Mouse (Mus musculus): ENCODE measurements at regions not wholly inside any gene's neighbourhood (a gene's known extent, or its start where the extent isn't known, plus 50 kb on each side); places are given as distances from the start of the nearest gene placed in this dataset.
"Not testable (repeated sequence)": the region's sequence is repeated elsewhere in the genome, so short reads cannot be mapped to it uniquely, and the experiment has no call there.

- no peak for DNase-seq (ENCODE audit: low spot score)
Observed at GRCm38 (mm10) chr3:40179726-40180317, 351.3 kb upstream of the Intu start.

DNA sequence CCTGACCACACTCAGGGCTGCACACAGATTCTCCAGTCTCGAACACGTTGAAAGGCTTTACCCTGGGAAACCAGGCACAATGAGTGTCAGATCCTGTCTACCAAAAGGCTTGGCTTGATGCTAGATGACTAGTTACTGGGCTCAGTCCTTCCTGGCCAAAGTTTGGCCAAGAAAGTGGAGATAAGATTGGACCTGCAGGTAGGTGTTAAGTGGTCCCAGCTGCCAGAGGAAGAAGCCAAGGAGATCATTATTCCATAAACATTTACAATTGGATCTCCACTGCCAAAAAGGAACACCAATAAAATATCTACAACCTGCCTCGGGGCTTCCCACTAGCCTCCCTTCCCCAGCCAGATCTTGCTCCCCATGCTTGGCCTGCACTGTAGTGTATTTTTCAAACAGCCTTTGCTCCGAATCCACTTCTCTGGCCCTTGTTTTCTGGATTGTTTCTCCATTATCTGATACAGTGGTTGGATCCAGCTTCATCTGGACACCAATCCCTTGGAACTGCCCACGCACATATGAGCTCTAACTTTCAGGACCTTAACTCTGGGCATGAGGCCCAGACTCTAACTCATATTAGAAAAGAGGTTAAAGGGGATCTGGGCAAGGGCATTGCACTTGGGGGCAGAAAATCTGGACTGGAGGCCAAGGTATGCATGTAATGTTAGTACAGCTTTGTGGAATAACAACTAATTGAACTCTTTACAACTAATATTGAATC, 345.3 kb upstream of the Intu start:
- DNase-seq (ENCODE audit: low spot score): no peak

DNA sequence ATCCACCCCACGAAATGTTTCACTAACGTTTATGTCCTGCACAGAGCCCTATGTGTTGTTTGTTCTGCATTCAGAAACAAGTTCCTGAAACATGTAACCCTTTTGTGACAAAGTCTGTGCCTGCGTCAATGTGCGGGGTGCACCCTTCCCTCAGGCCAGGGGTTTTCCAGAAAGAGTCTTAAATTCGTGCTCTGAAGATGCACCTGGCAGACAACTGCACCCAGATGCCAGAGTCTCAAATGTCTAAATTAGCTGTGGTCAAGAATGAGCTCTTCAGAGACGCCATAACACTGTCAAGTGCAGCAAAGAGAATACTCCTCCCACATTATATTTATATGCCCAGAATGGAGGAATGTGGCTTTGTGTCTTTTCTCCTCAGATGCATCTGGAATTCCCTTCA, 341.6 kb upstream of the Intu start:
- no peak for DNase-seq (ENCODE audit: low spot score)

- DNase-seq (ENCODE audit: low spot score): no peak
Observed at GRCm38 (mm10) chr3:40190024-40190423, 341.1 kb upstream of the Intu start.

GRCm38 (mm10) chr3:40200174-40200573, 330.9 kb upstream of the Intu start:
- DNase-seq (ENCODE audit: low spot score): no peak

DNA sequence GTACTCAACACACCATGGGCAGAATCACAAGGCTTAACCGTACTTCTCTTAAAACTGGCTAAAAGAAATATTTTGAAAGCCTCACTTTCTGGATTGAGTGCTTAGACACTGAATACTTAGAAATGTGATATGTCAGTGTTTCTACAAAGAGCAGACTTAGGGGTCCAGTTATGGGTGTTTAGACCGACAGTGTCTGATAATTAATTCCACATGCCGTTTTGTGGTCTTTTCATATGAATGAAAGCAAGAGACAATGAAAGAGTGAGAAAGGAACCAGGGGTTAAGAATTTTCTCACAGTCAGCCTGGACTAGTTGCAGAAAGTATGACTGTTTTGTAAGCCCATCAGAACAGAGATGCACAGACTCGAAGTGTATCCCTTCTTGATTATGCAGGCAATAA, 324.8 kb upstream of the Intu start:
- no peak for DNase-seq (ENCODE audit: low spot score)

DNA sequence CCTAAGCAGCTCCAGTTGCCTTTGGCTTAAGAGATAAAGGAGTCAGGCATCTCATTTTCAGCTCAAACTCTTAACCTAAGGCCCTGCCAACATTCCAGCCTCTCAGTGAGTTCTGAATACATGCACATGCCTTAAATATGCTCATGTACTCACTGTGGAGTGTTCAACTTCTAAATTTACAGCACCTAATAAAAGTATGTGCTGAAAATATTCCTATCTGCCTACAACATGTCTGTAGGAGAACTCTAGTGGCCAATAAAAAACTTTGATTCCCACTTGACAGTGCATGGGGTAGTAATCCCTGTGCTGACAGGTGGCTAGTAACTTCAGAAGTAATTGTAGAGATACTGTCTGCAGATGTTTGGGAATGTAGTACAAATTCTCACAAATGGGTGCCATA, 319.3 kb upstream of the Intu start:
- no peak for DNase-seq (ENCODE audit: low spot score)

DNA sequence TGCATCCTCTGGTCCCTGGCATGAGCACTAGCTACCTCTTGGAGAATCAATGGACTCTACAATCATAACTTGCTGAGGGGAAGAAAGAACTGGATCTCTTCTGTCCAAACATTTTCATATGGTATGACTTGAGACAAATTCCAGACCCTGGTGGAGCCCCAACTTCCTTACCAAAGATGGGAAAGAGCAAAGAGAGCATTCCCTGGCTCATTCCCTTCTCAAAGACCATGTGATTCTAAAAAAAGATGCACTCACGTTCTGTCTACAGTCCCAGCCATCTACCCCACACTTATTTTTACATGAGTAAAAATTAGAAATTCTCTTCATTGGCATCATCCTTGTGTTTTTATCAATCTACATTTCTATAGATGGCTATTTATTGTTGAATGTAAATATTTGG, 304.3 kb upstream of the Intu start:
- no peak for DNase-seq (ENCODE audit: low spot score)

- no peak for DNase-seq (ENCODE audit: low spot score)
Observed at GRCm38 (mm10) chr3:40243499-40244101, 287.5 kb upstream of the Intu start.

DNA sequence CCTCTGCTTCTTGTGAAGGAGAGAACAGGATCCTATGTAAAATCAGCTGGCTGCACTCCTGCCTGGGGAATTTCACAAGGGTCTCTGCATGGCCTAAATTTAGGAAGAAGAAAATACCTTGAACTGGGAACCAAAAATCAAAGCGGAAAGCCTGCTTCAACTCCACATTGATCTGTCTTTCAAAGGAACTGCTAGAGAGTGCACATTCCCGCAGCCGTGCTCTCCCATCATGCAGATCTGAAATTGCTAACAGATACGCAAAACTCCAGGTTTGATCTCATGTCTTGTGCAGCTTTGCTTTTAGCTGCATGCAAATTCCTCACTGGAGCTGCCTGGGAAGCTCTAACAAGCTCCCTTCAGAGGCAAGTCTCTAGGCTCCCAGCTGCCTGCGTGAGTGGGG, 276.7 kb upstream of the Intu start:
- DNase-seq (ENCODE audit: low spot score): no peak

GRCm38 (mm10) chr3:40262536-40262935, 268.6 kb upstream of the Intu start:
- DNase-seq (ENCODE audit: low spot score): no peak

DNA sequence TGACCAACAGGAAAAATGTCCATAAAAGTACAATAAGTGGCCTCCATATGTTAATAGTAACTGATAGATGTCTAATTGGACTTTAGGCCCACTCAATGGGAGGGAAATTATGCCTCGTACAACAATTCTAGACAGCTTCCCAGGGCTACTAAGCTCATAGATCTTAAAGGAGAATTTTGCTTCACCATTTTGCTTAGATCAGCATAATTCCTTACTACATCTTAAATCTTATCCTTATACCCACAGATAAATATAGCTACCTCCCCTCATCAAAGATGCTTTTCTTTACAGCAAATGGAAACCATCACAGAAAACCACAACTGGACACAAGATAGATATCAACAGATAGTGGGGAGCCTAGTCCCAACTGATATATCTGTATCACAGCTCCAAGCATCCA, 263.6 kb upstream of the Intu start:
- DNase-seq (ENCODE audit: low spot score): no peak

DNA sequence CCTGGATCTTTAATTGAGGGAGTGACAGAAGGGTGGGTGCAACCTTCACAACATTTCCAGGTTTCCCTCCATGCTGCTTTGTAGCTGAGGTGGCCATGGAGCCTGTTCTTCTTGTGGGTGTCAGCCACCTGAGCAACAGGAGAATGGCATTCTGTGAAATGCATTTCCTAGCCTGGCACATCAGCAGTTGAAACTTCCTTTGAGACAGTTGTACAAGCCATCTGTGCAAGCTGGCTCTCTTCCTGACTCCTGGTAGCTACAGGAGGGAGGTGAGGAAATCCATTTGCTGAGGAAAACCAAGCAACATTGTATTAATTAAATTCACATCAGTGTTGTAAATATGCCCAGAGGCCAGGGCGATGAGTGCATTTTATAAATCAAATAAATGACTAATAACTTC, 248.2 kb upstream of the Intu start:
- DNase-seq (ENCODE audit: low spot score): no peak

DNA sequence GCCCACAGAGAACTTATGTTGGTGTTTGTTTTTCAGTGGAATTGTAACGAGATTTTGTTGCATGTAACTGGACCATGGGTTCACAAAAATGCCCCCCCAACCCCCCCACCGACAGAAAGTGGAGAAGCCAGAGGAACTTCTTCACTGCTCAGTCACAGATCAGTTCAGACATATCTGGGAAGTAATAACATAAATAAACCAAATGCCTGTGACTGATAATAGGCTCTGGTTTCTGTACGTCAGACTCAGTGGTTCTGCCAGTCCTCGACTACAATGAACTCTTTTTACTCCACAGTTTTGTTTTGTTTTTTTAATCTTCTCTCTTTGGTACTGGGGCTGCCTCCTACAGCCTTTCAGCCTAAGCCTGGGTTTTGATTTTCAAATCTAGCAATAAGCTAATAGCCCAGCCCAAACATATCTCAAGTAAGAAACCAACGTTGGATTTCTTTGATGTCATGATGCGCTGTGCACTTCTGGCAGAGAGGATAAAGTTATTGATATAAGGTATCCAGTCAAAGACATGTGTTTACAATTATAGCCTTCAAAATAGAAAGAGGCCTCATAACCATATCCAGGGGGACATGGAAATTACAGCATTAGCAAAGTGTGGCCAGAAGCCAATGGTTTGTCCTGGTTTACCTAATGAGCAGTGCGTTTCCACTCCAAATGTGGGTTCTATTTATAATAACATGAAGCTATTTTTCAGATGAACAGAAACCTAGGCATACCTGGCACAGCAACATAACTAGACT, 244.0 kb upstream of the Intu start:
- no peak for DNase-seq (ENCODE audit: low spot score)

- no peak for DNase-seq (ENCODE audit: low spot score)
Observed at GRCm38 (mm10) chr3:40297120-40297519, 234.0 kb upstream of the Intu start.

DNA sequence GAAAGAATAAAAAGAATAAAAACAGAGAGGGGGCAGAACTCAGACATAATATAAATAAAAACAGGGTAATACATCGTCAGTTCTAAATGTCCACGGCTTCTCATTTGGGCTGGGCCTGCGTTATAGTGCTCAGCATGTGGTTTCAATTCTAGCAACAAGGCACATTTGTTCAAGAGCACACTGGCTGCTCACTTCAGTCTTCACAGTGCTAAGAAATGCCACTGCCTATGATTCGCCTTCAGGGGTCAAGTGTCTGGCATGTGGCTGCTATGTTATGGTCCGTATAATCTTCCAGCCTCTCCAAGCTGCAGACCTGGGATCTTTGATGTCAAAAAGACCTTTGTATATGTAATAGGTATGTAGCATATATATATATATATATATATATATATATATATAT, 210.8 kb upstream of the Intu start:
- no peak for DNase-seq (ENCODE audit: low spot score)

DNA sequence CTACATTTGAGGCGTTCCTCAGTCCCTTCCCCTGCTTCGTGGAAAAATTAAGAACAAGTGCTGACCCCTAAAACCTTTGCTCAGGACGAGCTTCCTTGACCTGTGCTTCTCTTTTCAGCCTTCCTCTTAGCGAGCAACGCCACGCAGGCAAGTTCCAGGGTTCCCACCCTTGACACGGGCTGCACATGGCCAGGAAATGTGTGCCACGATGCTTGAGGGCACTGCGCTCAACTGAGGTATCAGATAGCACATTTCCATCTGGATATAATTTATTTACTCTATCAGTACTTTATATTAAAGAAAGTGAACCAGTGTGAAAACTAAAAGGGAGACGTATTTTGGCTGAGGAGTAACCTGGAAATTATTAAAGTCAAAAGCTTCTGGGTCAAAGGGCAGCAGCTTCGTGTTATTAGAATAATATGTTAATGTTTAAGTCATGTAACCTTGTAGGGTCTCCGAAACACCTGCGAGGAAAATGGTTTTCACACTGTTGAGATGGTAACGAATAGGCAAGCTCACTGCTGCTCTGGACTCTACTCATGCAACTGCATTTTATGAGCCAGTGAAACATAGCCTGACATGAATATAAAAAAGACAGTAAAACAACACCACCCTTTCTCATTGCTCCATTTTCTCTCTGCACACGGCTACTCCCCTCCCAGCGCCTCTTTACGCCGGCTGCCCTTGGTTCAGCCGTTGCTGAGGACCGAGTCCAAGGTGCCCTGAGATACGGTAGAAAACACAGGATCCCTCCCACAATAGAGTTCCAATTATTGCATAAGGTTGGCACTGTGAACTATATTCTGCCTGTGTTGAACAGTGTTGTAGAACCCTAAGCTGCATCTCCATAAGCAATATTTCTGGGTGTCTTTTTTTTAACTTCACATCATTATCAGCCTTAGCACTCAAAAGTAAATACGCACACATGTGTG, 204.9 kb upstream of the Intu start:
- DNase-seq (ENCODE audit: low spot score): no peak

- no peak for DNase-seq (ENCODE audit: low spot score)
Observed at GRCm38 (mm10) chr3:40339492-40340030, 191.5 kb upstream of the Intu start.

DNA sequence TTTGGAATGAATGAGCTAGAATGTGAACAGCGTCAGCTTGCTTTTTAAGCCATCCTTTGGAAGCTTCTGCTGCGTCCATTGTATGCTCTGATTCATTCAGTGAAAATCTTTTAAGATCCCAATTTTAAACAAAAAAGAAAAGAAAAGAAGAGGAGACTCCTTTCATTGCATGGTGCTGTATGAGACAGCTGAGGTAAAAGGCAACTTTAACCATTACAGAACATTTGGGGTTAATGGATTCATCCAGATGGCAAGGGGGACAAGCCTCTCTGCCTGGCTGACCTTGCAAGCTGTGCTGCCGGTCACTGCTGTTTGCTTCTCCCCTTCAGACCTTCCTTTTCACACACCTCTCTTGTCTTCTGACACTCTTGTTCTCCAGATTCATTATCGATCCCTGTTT, 176.0 kb upstream of the Intu start:
- no peak for DNase-seq (ENCODE audit: low spot score)

GRCm38 (mm10) chr3:40368421-40368820, 162.7 kb upstream of the Intu start:
- no peak for DNase-seq (ENCODE audit: low spot score)

DNA sequence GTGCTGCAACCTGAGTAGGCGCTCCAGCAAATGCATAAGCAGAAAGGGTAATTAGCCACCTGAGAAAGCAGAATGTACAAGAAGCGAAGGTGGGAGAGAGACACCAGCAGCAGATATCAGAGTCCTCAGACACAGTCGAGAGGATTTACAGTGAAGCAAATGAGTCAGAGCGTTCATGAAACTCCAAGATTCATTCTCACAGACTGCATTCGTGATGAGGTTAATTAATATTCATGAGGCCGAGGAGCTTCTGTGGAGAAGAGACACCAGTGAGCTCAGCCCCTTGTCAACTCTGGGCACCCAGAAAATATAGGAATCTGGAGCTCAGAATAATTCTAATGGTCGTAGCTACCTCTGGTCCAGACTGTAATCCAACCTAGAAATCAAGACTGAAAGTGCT, 159.7 kb upstream of the Intu start:
- no peak for DNase-seq (ENCODE audit: low spot score)

DNA sequence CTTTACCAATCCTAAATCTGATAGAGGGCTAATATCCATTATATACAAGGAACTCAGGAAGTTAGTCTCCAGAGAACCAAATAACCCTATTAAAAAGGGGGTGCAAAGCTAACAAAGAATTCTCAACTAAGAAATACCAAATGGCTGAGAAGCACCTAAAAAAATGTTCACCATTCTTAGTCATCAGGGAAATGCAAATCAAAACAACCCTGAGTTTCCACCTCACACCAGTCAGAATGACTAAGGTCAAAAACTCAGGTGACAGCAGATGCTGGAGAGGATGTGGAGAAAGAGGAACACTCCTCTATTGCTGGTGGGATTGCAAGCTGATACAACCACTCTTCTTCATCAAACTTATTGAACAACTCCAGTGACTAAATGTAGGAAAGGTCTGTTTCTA, 154.9 kb upstream of the Intu start:
- DNase-seq (ENCODE audit: low spot score): not testable (repeated sequence)

All from c-Kit-positive CD71-positive TER-119-positive erythroid progenitor cells, embryonic 14.5 days (primary cell).